Mouse (Mus musculus): ENCODE measurements around the gene R3hdm4. TPM values are rescaled to one million over a fixed set of nuclear protein-coding genes. Genes with fewer than 3 reads are reported as not detected.
A peak's percentile ranks its signal among the peaks of the same experiment; 100 is the strongest.

Gene R3hdm4
- polyA plus RNA-seq, 1 experiment from 2014 or later = 152 TPM

GRCm38 (mm10) chr10:79881981-79882380 is 39.0 kb downstream of the R3hdm4 start:
- no peaks in the 10 kb centered on the region for H3K9me3 ChIP-seq
- no peak for DNase-seq (ENCODE audit: low spot score)
- H3K36me3 ChIP-seq = no peaks in the 10 kb centered on the region
- H3K4me1 ChIP-seq (replicated peaks) = peaks cover 39% of the 10 kb centered on the region
- peaks cover 72% of the 10 kb centered on the region for H3K27me3 ChIP-seq (ENCODE audit: insufficient read depth, poor library complexity, severe bottlenecking)
- 6% methylated on average over 22 of the region's 22 CpGs for WGBS
- peak overlapping the region; percentile 69 for H3K27ac ChIP-seq
- H3K4me3 ChIP-seq = peak overlapping the region; percentile 39

GRCm38 (mm10) chr10:79880721-79881120 is 40.3 kb downstream of the R3hdm4 start:
- 0 out of 2 replicates have a peak overlapping the region, but pooled peaks have one; percentile 5 for H3K4me3 ChIP-seq
- no peaks in the 10 kb centered on the region for H3K9me3 ChIP-seq
- no peak for DNase-seq (ENCODE audit: low spot score)
- no peak overlapping the region for H3K27ac ChIP-seq
- WGBS = 18% methylated on average over 9 of the region's 9 CpGs
- H3K4me1 ChIP-seq (replicated peaks) = peaks cover 41% of the 10 kb centered on the region
- H3K36me3 ChIP-seq = no peaks in the 10 kb centered on the region
- peaks cover 73% of the 10 kb centered on the region for H3K27me3 ChIP-seq (ENCODE audit: insufficient read depth, poor library complexity, severe bottlenecking)

GRCm38 (mm10) chr10:79879527-79879926 is 41.5 kb downstream of the R3hdm4 start:
- Histone ChIP-seq H3K4me3 (no peak overlapping the region), H3K9me3 (no peaks in the 10 kb centered on the region), H3K4me1 (replicated peaks) (peaks cover 52% of the 10 kb centered on the region), H3K27ac (no peak overlapping the region), H3K36me3 (no peaks in the 10 kb centered on the region), H3K27me3 (ENCODE audit: insufficient read depth, poor library complexity, severe bottlenecking) (peaks cover 76% of the 10 kb centered on the region)
- WGBS = 50% methylated on average over 3 of the region's 3 CpGs
- DNase-seq (ENCODE audit: low spot score) = no peak

DNA sequence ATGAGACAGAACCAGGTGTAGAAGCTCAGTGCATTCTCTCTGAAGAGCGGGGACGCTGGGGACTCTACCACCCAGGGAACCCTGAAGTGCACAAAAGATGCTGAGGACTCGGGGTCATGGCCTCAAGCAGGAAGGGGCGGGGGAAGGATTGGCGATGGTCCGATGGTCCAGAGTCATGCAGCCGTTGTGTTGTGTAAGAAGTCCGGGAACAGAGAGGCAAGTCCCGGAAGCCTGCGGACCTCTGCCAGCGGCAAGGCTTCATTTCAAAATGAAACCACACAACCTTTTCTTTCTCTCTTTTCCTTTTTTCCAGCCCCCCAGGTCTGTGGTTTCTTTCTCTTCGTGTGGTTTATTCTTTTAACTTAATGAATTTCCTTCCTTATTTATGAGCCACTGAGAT is 43.3 kb downstream of the R3hdm4 start:
- WGBS = 45% methylated on average over 12 of the region's 12 CpGs
- H3K36me3 ChIP-seq = peaks cover 2% of the 10 kb centered on the region
- H3K4me3 ChIP-seq = no peak overlapping the region
- H3K9me3 ChIP-seq = no peaks in the 10 kb centered on the region
- no peak for DNase-seq (ENCODE audit: low spot score)
- no peak overlapping the region for H3K27ac ChIP-seq
- H3K27me3 ChIP-seq (ENCODE audit: insufficient read depth, poor library complexity, severe bottlenecking) = peaks cover 58% of the 10 kb centered on the region
- H3K4me1 ChIP-seq (replicated peaks) = peaks cover 57% of the 10 kb centered on the region

DNA sequence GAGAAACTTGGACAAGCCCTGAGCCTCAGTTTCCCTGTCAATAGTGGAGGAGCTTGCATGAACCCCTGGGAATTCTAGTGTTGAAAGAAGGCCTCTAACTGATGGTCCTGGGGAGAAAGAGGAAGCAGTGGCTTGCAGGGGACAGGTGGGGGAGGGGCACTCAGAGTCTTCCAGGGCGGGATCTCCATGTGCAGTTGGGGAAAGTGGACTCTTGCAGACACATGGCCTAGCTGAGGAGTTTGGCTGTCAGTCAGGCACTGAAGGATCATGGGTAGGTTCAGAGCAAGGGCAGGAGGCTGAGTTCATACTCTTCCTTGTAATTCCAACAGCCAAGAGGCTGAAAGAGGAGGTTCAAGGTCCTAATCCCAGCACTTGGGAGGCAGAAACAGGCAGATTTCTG is 43.8 kb downstream of the R3hdm4 start:
- no peak overlapping the region for H3K4me3 ChIP-seq
- 69% methylated on average over 1 of the region's 1 CpGs for WGBS
- H3K27ac ChIP-seq = no peak overlapping the region
- H3K9me3 ChIP-seq = no peaks in the 10 kb centered on the region
- H3K27me3 ChIP-seq (ENCODE audit: insufficient read depth, poor library complexity, severe bottlenecking) = peaks cover 52% of the 10 kb centered on the region
- peaks cover 57% of the 10 kb centered on the region for H3K4me1 ChIP-seq (replicated peaks)
- H3K36me3 ChIP-seq = peaks cover 8% of the 10 kb centered on the region
- no peak for DNase-seq (ENCODE audit: low spot score)

DNA sequence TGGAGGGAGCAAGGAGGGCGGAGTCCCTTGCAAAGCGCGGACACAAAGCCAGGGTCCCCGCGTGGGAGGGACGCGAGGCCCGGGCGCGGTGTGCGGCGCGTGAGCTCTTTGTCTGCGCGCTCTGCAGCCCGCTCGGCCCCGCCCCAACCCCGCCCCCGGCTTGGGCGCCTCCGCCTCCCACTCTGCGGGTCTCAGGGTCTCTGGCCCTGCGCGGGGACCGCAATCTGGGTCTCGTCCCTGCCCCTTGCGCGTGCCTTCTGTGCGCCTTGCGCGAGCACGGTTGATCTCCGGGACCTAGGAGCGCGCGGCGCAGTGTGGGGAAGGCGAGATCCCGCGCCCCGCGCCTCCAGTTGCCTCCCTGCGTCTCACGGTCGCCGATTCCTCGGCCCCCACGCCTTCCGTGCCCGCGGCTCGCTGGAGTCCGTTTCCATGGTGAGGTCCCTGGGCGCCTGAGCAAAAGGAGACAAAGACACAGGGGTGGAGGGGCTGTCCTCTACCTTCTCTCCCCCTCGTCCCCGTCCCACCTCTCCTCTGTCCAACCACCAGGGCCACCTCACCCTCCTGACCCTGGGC is 46.6 kb downstream of the R3hdm4 start, which contains the start of the genes Prtn3 and Plppr3:
Gene Prtn3 (plus strand): TSS at position 187 of the 573 bp plus-strand sequence.
Gene Plppr3 (minus strand): TSS at position 345 of the 573 bp plus-strand sequence.
- WGBS = under 1% methylated on average over 57 of the region's 57 CpGs

DNA sequence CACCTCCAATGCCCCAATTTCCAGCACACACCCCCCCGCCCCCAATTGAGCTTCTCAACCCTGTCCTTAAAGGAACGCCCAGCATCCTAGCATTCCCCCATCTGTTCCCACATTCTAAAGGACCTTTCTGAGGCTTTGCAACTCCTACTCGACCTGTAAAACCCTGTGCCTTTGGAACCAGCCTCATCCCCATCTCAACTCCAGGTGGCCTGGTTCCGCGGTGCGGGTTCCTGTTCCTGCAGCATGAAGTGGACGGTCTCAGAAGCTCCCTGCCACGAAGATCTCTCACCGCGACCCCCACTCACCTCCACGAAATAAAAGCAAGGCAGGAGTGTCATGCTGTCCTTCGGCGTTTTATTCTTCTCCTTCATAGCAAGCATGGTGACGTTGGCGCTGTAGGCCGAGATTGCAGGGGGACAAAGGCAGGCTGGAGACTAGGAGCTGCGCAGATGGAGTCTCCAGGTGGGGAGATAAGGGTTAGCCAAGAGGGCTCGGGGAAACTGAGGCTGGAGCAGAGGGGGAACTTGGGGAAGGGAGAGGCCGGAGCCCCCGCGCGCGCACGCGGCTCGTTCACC is 47.2 kb downstream of the R3hdm4 start:
- WGBS = 1% methylated on average over 26 of the region's 26 CpGs
- no peak for DNase-seq (ENCODE audit: low spot score)
- Histone ChIP-seq H3K27me3 (ENCODE audit: insufficient read depth, poor library complexity, severe bottlenecking) (peaks cover 20% of the 10 kb centered on the region), H3K36me3 (peaks cover 40% of the 10 kb centered on the region), H3K9me3 (no peaks in the 10 kb centered on the region), H3K4me3 (peak overlapping the region; percentile 75), H3K4me1 (replicated peaks) (peaks cover 46% of the 10 kb centered on the region), H3K27ac (peak overlapping the region; percentile 98)

More for the DNA sequence above, 46.6 kb downstream of the R3hdm4 start, which contains the start of the genes Prtn3 and Plppr3:
- peaks cover 47% of the 10 kb centered on the region for H3K4me1 ChIP-seq (replicated peaks)
- H3K9me3 ChIP-seq = no peaks in the 10 kb centered on the region
- peak within 1 kb of the TSS; percentile 98 for H3K27ac ChIP-seq
- peaks cover 34% of the 10 kb centered on the region for H3K36me3 ChIP-seq
- peak; percentile 82 for DNase-seq (ENCODE audit: low spot score)
- H3K27me3 ChIP-seq (ENCODE audit: insufficient read depth, poor library complexity, severe bottlenecking) = peaks cover 24% of the 10 kb centered on the region
- H3K4me3 ChIP-seq = peak within 1 kb of the TSS; percentile 75

GRCm38 (mm10) chr10:79873313-79873712 is 47.7 kb downstream of the R3hdm4 start:
- WGBS = 14% methylated on average over 6 of the region's 6 CpGs
- H3K27ac ChIP-seq = peak overlapping the region; percentile 98
- no peak for DNase-seq (ENCODE audit: low spot score)
- H3K4me1 ChIP-seq (replicated peaks) = peaks cover 46% of the 10 kb centered on the region
- H3K36me3 ChIP-seq = peaks cover 43% of the 10 kb centered on the region
- no peaks in the 10 kb centered on the region for H3K9me3 ChIP-seq
- peak overlapping the region; percentile 75 for H3K4me3 ChIP-seq
- H3K27me3 ChIP-seq (ENCODE audit: insufficient read depth, poor library complexity, severe bottlenecking) = peaks cover 17% of the 10 kb centered on the region

- Histone ChIP-seq H3K27me3 (ENCODE audit: insufficient read depth, poor library complexity, severe bottlenecking) (peaks cover 17% of the 10 kb centered on the region), H3K4me1 (replicated peaks) (peaks cover 46% of the 10 kb centered on the region), H3K36me3 (peaks cover 45% of the 10 kb centered on the region), H3K27ac (peak overlapping the region; percentile 98), H3K4me3 (peak overlapping the region; percentile 75), H3K9me3 (no peaks in the 10 kb centered on the region)
- 42% methylated on average over 3 of the region's 3 CpGs for WGBS
- DNase-seq (ENCODE audit: low spot score) = no peak
These were observed 48.1 kb downstream of the R3hdm4 start for GRCm38 (mm10) chr10:79872862-79873261.

- H3K9me3 ChIP-seq = no peaks in the 10 kb centered on the region
- peak overlapping the region; percentile 75; the same call in 1 of the 2 replicates for H3K4me3 ChIP-seq
- peaks cover 54% of the 10 kb centered on the region for H3K36me3 ChIP-seq
- no peak overlapping the region for H3K27ac ChIP-seq
- no peak for DNase-seq (ENCODE audit: low spot score)
- peaks cover 7% of the 10 kb centered on the region; the same call in 1 of the 2 replicates for H3K27me3 ChIP-seq (ENCODE audit: insufficient read depth, poor library complexity, severe bottlenecking)
- 93% methylated on average over 8 of the region's 8 CpGs for WGBS
- H3K4me1 ChIP-seq (replicated peaks) = peaks cover 44% of the 10 kb centered on the region
These were observed 49.2 kb downstream of the R3hdm4 start for GRCm38 (mm10) chr10:79871845-79872244.

GRCm38 (mm10) chr10:79866601-79867000 is 54.4 kb downstream of the R3hdm4 start:
- WGBS = 87% methylated on average over 11 of the region's 11 CpGs
- no peaks in the 10 kb centered on the region for H3K9me3 ChIP-seq
- H3K27me3 ChIP-seq (ENCODE audit: insufficient read depth, poor library complexity, severe bottlenecking) = no peaks in the 10 kb centered on the region
- peaks cover 25% of the 10 kb centered on the region for H3K4me1 ChIP-seq (replicated peaks)
- DNase-seq (ENCODE audit: low spot score) = no peak
- H3K36me3 ChIP-seq = peaks cover 92% of the 10 kb centered on the region
- 0 out of 2 replicates have a peak overlapping the region, but pooled peaks have one; percentile 1 for H3K4me3 ChIP-seq
- H3K27ac ChIP-seq = no peak overlapping the region

GRCm38 (mm10) chr10:79865801-79866295 is 55.2 kb downstream of the R3hdm4 start:
- H3K4me1 ChIP-seq (replicated peaks) = peaks cover 29% of the 10 kb centered on the region
- peak overlapping the region; percentile 18; the same call in 1 of the 2 replicates for H3K4me3 ChIP-seq
- H3K36me3 ChIP-seq = peaks cover 92% of the 10 kb centered on the region
- H3K27me3 ChIP-seq (ENCODE audit: insufficient read depth, poor library complexity, severe bottlenecking) = no peaks in the 10 kb centered on the region
- 0 out of 2 replicates have a peak overlapping the region, but pooled peaks have one; percentile 54 for H3K27ac ChIP-seq
- 78% methylated on average over 19 of the region's 19 CpGs for WGBS
- no peaks in the 10 kb centered on the region for H3K9me3 ChIP-seq
- no peak for DNase-seq (ENCODE audit: low spot score)

- Histone ChIP-seq H3K27ac (peak overlapping the region; percentile 54), H3K4me1 (replicated peaks) (peaks cover 36% of the 10 kb centered on the region), H3K4me3 (peak overlapping the region; percentile 18; the same call in 1 of the 2 replicates), H3K36me3 (peaks cover 94% of the 10 kb centered on the region), H3K9me3 (no peaks in the 10 kb centered on the region), H3K27me3 (ENCODE audit: insufficient read depth, poor library complexity, severe bottlenecking) (no peaks in the 10 kb centered on the region)
- DNase-seq (ENCODE audit: low spot score) = peak; percentile 39
- 72% methylated on average over 12 of the region's 12 CpGs for WGBS
These were observed 55.8 kb downstream of the R3hdm4 start for GRCm38 (mm10) chr10:79865189-79865601.

Measured in hindbrain, embryonic 10.5 days (tissue).